Mouse (Mus musculus): Measurements from ENCODE around the gene Ylpm1.

Ylpm1 gene

DNA sequence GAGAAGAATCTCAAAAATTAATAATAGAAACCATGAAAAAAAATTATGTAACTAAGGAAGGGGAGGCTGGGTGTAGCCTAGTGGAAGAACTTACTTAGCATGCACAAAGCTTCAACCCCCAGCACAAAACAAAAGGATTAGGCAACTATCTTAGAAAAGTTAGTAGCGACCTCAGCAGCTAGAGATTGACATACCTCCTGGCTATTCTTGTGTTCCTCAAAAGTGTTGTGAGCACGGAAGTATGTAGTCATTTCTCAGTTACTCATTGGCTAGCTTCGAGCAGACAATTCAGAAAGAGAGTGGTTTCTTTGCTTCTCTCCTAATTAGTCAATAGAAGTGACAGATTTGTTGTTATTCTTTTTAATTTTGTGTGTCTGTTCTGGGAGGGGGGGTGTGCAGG is 112.5 kb downstream of the Ylpm1 start:
- DNase-seq (ENCODE audit: extremely low read depth, insufficient read length, low spot score), result no peak

DNA sequence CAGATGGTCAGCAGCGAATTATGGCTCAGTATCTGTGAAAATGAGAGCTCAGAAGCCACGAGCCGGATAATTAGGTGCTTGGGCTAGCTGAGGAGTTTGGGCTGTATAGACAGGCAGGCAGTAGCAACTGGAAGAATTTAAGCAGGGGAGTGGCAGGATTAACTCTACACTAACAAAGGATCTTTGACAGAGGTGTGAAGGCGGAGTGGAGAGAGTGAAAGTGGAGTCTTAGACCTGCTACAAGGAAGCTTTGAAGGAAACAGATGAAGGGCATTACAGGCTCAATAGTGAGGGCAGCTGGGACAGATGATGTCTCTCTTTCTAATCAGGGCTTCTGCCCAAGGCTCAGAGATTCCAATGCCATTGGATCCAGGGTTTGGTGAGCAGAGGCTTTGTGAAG is 113.3 kb downstream of the Ylpm1 start:
- no peak for DNase-seq (ENCODE audit: extremely low read depth, insufficient read length, low spot score)

DNA sequence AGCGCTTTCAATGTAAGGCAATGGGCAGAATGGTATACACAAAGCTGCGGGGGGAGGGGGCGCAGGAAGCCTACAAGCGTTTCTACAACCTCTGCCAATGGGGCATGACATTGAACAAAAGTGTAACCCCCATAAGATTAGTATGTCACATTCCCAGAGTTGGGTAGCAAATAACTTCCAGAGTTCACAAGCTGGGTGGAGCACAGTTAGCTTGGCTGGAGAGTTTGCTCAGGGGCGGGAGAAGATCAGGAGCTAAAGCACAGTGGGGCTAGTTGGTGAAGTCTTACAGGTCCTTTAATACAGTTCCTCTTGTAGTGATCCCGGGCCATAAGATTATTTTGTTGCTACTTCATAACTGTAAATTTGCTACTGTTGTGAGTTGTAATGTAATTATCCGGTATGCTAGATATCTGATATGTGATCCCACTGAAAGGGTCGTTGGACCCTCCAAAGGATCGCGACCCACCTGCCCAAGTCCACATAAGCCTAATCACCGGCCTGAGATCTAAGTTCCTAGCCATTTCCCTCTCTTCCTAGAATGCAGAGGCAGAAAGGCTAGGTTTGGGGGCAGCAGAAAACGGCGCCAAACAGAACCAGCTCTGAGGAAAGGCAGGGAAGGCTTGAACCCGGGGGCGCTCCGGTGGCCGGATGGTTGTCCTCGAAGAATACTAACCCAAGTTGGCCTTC is 114.0 kb downstream of the Ylpm1 start:
- no peak for DNase-seq (ENCODE audit: extremely low read depth, insufficient read length, low spot score)

DNA sequence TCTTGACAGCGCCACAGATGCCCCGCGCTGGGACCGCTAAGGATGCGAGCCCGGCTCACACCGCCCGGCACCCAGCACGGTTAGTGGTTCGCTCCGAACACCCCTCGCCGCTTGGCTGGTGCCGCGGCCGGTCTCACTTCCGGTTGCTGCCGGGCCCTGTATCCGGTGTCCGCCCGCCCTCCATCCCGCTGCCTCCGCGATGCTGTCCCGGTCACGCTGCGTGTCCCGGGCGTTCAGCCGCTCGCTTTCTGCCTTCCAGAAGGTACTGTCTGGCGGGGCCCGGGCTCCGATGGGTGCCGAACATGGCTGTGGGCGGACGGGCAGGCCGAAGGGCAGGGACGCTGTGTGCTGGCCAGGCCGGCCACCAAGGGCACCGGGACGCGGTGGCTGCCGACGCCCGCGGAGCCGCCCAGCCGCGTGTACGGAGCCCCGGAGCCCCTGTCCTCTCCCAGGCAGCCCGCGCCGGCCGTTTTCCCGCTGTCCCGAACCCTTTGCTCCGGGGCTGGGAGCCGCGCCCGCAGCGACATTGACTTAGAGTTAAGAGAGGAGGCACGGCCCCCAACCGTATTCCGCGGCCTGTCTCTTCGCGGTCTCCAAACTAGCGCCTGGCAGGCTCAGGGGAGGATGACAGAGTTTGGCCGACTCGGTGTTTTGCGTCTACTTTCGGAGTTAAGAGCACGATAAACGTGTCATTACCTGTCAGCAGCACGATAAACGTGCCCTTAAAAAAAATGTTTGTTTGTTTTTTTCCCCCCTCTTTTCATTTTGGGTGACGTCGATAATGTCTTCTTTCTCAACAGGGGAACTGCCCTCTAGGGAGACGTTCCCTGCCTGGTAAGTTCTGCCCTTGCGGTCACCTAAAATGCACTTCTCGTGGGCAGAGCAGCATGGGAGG is 114.8 kb downstream of the Ylpm1 start, which contains the start of the genes Prox2 and Dlst:
Gene Prox2, minus strand, starts transcription at position 62 of the 895 bp plus-strand sequence.
Gene Dlst, plus strand, starts transcription at position 136 of the 895 bp plus-strand sequence.
- DNase-seq (ENCODE audit: extremely low read depth, insufficient read length, low spot score), result peak; percentile 87

DNA sequence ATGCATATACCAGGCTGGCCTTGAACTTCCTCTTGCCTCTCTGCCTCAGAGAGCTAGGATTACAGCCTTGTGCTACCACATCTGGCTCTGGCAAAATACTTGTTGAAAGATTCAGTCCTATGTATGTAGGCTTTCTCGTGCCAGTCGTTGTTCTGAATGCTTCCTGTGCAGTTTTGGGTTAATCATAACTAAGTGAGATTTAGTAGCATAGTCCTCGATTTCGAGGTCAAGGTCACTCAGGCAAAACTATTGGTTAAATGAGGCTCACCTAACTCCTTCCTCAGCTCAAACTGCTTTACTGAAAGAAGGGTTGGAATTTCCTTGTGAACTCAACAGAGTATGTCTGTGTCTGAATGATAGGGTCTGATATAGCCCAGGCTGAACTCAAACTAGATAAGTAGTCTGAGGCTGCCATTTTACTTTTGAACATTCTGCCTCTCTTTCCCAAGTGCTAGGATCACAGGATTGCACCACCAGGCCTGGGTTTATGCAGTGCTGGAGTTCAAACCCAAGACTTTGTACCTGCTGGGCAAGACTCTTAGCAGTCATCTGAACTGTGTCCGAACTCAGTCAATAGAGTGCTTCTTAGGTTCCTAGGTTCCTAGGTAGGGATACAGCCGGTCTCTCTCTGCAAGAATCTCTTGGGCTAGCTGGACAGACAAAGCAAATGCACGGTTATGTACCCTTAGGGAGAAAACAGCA is 116.6 kb downstream of the Ylpm1 start:
- no peak for DNase-seq (ENCODE audit: extremely low read depth, insufficient read length, low spot score)

DNA sequence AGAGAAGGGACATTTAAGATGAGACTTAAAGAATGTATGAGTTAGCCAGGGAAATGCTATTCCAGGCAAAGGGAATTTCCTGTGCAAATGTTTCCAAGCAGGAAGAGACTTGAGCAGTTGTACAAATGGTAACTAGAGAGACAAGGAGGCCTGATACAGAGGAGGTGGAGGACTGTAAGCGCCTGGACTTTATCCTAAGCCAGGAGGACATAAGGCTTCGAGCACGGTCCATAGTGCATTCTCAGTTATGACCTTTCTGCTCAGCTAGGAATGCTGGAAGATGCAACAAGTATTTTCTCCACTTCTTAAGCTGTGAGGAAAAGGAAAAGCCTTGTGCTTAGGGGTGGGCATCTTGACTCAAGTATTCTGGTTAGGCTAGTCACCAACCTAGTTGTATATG is 117.2 kb downstream of the Ylpm1 start:
- DNase-seq (ENCODE audit: extremely low read depth, insufficient read length, low spot score), result no peak

DNA sequence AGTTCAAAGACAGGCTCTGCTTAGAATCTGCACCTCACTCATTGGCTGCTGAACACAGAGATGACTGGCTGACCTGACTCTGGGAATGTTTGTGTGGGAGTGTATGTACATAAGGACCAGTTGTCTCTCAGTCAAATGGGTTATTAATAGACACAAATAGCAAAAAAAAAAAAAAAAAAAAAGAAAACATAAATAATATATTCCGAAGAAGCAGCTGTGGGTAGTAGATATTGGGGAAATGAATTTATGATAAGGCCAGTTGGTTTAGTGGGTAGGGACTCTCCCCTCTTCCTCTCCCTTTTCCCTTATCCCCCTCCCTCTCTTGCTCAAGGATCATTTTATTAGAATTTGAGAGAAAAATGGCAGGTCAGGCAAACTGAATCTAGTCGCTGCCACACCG is 117.8 kb downstream of the Ylpm1 start:
- no peak for DNase-seq (ENCODE audit: extremely low read depth, insufficient read length, low spot score)

DNA sequence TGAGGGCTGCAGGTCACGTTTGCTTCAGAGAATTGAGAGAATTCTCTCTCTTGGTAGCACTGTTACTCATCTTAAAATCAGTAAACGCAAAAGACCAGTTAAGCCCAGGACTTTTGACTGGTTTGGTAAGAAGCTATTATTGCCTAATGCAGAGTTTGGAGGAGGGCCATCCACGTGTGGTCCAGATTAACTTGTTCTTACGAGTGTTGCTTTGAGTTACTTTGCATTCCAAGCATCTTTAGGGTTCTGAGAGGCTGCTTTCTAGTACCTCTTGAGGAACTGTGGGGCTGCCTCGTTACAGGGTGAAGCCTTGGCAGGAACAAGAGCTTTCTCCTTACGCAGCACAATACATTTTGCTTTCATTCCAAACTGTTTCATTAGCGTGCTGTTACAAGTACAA is 119.6 kb downstream of the Ylpm1 start:
- DNase-seq (ENCODE audit: extremely low read depth, insufficient read length, low spot score), result no peak

All from 3134 (cell line).